In the genomic region with DNA sequence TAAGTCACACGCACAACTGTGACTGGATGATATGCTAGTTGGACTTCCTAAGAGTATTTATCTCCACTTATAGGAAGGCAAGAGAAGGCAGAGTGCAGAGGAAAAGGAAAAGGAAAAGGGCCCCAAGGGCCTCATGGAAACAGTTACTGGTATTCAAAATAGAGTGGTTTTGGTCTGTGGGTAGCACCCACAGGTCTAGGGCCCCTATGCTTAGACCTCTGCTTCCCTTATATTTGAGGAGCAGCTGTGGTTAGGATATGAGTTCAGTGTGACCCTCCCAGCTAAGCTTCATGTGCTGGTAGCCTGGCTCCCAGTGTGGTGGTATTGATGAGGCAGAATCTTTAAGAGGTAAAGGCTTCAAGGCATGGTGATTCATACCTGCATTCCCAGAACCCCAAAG, we compare ENCODE assay signal across 23 mouse cellular contexts.
DNase-seq lines count a peak whose midpoint lies in the region; ATAC-seq and TF ChIP-seq lines count a peak whose summit lies in the region.
"Had no signal": no experiment of that assay in that cellular context is flagged by ENCODE, and none has a peak within 500 bp of the region (broad histone marks: within the 10 kb centered on the region; RNA-seq: fewer than 3 reads in every experiment).

No protein-coding gene starts in this region.

- TF ChIP-seq RAD21 in CH12.LX (IDR thresholded peaks at IDR 0.05; ENCODE audit: low read depth, low read length), result no peak

- H3K27me3 ChIP-seq in CH12.LX (replicated peaks), result peaks cover 3% of the 10 kb centered on the region
- H3K27me3 ChIP-seq in forebrain, embryonic 11.5 days (ENCODE audit: control insufficient read depth, insufficient read depth, low read length), result no peaks in the 10 kb centered on the region
- H3K27me3 ChIP-seq: embryonic facial prominence, embryonic 12.5 days; embryonic facial prominence, embryonic 15.5 days; forebrain, embryonic 12.5 days; forebrain, embryonic 15.5 days; heart, embryonic 13.5 days had no signal

- TF ChIP-seq POLR2A in CH12.LX (IDR thresholded peaks at IDR 0.05; ENCODE audit: low read depth, low read length), result no peak

- DNase-seq in CH12.LX (ENCODE audit: extremely low read depth), result peak; percentile 29
- DNase-seq in heart, postnatal 4 days, result no peak
- DNase-seq in adrenal gland, postnatal 14 days, result no peak
- no peak for DNase-seq in forebrain, embryonic 11.5 days (ENCODE audit: low spot score)
- no peak for DNase-seq in thymus, postnatal 10 days (ENCODE audit: low spot score in 2 of 2)
- DNase-seq: adrenal gland, adult 8-10 months; adrenal gland, postnatal 36 days; cerebellum, adult 18-20 months; cerebellum, adult 9-10 months; cerebellum, postnatal 14 days; gastrocnemius, postnatal 25 days; heart, adult 2 months; kidney, adult 18-20 months had no signal

- in situ Hi-C loops in CH12.LX (cut with MboI; ENCODE audit: low pct_ligation_motif_present, low pct_unique_long_range_greater_than_20kb, low sequenced_read_pairs), result loop anchor here (25.0 kb wide), 1 partner anchor 437 kb away; no protein-coding TSS in a partner anchor

- H3K9me3 ChIP-seq in CH12.LX (replicated peaks; ENCODE audit: low read length), result no peaks in the 10 kb centered on the region
- no peaks in the 10 kb centered on the region for H3K9me3 ChIP-seq in forebrain, embryonic 11.5 days (ENCODE audit: control insufficient read depth, low read length)
- H3K9me3 ChIP-seq: embryonic facial prominence, embryonic 12.5 days; embryonic facial prominence, embryonic 15.5 days; forebrain, embryonic 12.5 days; forebrain, embryonic 15.5 days; heart, embryonic 10.5 days; heart, embryonic 13.5 days had no signal

- H3K4me2 ChIP-seq in CH12.LX (ENCODE audit: insufficient read depth, low read depth, poor library complexity, severe bottlenecking), result no peak overlapping the region
- H3K4me2 ChIP-seq in forebrain, embryonic 11.5 days (ENCODE audit: low read depth, low read length, severe bottlenecking), result no peak overlapping the region
- H3K4me2 ChIP-seq: embryonic facial prominence, embryonic 12.5 days; embryonic facial prominence, embryonic 15.5 days; forebrain, embryonic 12.5 days; forebrain, embryonic 15.5 days; heart, embryonic 13.5 days; hindbrain, embryonic 14.5 days had no signal

- no peak overlapping the region for H3K9ac ChIP-seq in CH12.LX (ENCODE audit: insufficient read depth, low read depth)
- H3K9ac ChIP-seq in forebrain, embryonic 11.5 days (ENCODE audit: low read length), result no peak overlapping the region
- H3K9ac ChIP-seq: embryonic facial prominence, embryonic 12.5 days; embryonic facial prominence, embryonic 15.5 days; forebrain, embryonic 12.5 days; forebrain, embryonic 15.5 days; heart, embryonic 13.5 days; hindbrain, embryonic 14.5 days had no signal

- no peaks in the 10 kb centered on the region for H3K36me3 ChIP-seq in CH12.LX (replicated peaks in 1 of 2; ENCODE audit: control insufficient read depth in 1 of 2, insufficient read depth in 1 of 2, low read length in 1 of 2)
- no peaks in the 10 kb centered on the region for H3K36me3 ChIP-seq in forebrain, embryonic 11.5 days (ENCODE audit: control insufficient read depth, insufficient read depth, low read length)
- H3K36me3 ChIP-seq: embryonic facial prominence, embryonic 12.5 days; embryonic facial prominence, embryonic 15.5 days; forebrain, embryonic 12.5 days; forebrain, embryonic 15.5 days; heart, embryonic 10.5 days; heart, embryonic 13.5 days had no signal

- TF ChIP-seq CTCF in CH12.LX (conservative IDR thresholded peaks at IDR 0.05 in 1 of 2, IDR thresholded peaks at IDR 0.05 in 1 of 2; ENCODE audit: low read depth in 2 of 2, low read length in 2 of 2), result no peak

- H3K4me3 ChIP-seq in CH12.LX (replicated peaks in 1 of 3; ENCODE audit: low read depth in 2 of 3, low read length in 2 of 3, poor library complexity in 1 of 3), result no peak overlapping the region
- H3K4me3 ChIP-seq in forebrain, embryonic 11.5 days (ENCODE audit: low read depth, low read length), result no peak overlapping the region
- H3K4me3 ChIP-seq: embryonic facial prominence, embryonic 12.5 days; embryonic facial prominence, embryonic 15.5 days; forebrain, embryonic 12.5 days; forebrain, embryonic 15.5 days; heart, adult 2 months; heart, embryonic 10.5 days; heart, embryonic 13.5 days had no signal

- H3K79me2 ChIP-seq in CH12.LX (replicated peaks; ENCODE audit: control insufficient read depth, extremely low read depth, insufficient read depth, poor library complexity, severe bottlenecking), result no peaks in the 10 kb centered on the region

- dilution Hi-C loops in CH12.LX (cut with MboI; ENCODE audit: extremely low pct_ligation_motif_present, extremely low pct_unique_long_range_greater_than_20kb, low sequenced_read_pairs), result no loop called here

- TF ChIP-seq EP300 in CH12.LX (IDR thresholded peaks at IDR 0.05; ENCODE audit: low read length), result peak; percentile 22; the same call in 1 of the 2 replicates

- WGBS in forebrain, embryonic 11.5 days, result 82% methylated on average over 1 of the region's 1 CpGs

- peak; percentile 53 for ATAC-seq in granulocyte monocyte progenitor cell, adult 5-6 weeks (replicated peaks; ENCODE audit: poor library complexity, severe bottlenecking)
- ATAC-seq in inflammation-experienced regulatory T-cells, adult 6 months, result peak; percentile 14
- ATAC-seq in forebrain, embryonic 11.5 days (replicated peaks; ENCODE audit: low FRiP score), result no peak
- ATAC-seq: forebrain, embryonic 15.5 days; intestine, embryonic 16.5 days had no signal

- H3K4me1 ChIP-seq in CH12.LX (ENCODE audit: control insufficient read depth in 1 of 2, insufficient read depth in 2 of 2), result peaks cover 0 to 6% of the 10 kb centered on the region in 2 experiments; a peak in 2 of 4 replicates
- H3K4me1 ChIP-seq in forebrain, embryonic 11.5 days (replicated peaks; ENCODE audit: control insufficient read depth, insufficient read depth, low read length), result no peaks in the 10 kb centered on the region
- H3K4me1 ChIP-seq: embryonic facial prominence, embryonic 12.5 days; embryonic facial prominence, embryonic 15.5 days; forebrain, embryonic 12.5 days; heart, embryonic 10.5 days; heart, embryonic 13.5 days had no signal

- no peak overlapping the region for H3K27ac ChIP-seq in CH12.LX (ENCODE audit: insufficient read depth, low read depth)
- no peak overlapping the region for H3K27ac ChIP-seq in forebrain, embryonic 11.5 days (ENCODE audit: low read depth, low read length)
- H3K27ac ChIP-seq: embryonic facial prominence, embryonic 12.5 days; embryonic facial prominence, embryonic 15.5 days; forebrain, embryonic 12.5 days; forebrain, embryonic 15.5 days; heart, adult 2 months; heart, embryonic 10.5 days; heart, embryonic 13.5 days; hindbrain, embryonic 14.5 days had no signal

TF ChIP-seq in CH12.LX, 34 proteins besides CTCF, POLR2A, EP300 and RAD21:
- TF ChIP-seq NELFE (IDR thresholded peaks at IDR 0.05; ENCODE audit: low read depth, low read length) (no peak), ELF1 (IDR thresholded peaks at IDR 0.05; ENCODE audit: low read depth, low read length) (no peak), MAFK (IDR thresholded peaks at IDR 0.05; ENCODE audit: insufficient replicate concordance, low read length) (peak; percentile 51; the same call in 1 of the 2 replicates), USF2 (conservative IDR thresholded peaks at IDR 0.05; ENCODE audit: low read depth, low read length) (no peak), ZKSCAN1 (IDR thresholded peaks at IDR 0.05; ENCODE audit: borderline replicate concordance, low read depth, low read length) (no peak), ZNF384 (IDR thresholded peaks at IDR 0.05; ENCODE audit: low read depth, low read length) (no peak)
